Mouse (Mus musculus) right cerebral cortex, adult 18-20 months (tissue): ENCODE data around the gene Myo1g.
A peak's percentile ranks its signal among the peaks of the same experiment; 100 is the strongest.
"Not testable (repeated sequence)": the region's sequence is repeated elsewhere in the genome, so short reads cannot be mapped to it uniquely, and the experiment has no call there.

Experiments used
- DNase-seq: peaks from one replicate; pipeline ENCODE4 v3.0.0; 2022; ENCODE audit warnings: mixed read lengths

Myo1g gene

DNA sequence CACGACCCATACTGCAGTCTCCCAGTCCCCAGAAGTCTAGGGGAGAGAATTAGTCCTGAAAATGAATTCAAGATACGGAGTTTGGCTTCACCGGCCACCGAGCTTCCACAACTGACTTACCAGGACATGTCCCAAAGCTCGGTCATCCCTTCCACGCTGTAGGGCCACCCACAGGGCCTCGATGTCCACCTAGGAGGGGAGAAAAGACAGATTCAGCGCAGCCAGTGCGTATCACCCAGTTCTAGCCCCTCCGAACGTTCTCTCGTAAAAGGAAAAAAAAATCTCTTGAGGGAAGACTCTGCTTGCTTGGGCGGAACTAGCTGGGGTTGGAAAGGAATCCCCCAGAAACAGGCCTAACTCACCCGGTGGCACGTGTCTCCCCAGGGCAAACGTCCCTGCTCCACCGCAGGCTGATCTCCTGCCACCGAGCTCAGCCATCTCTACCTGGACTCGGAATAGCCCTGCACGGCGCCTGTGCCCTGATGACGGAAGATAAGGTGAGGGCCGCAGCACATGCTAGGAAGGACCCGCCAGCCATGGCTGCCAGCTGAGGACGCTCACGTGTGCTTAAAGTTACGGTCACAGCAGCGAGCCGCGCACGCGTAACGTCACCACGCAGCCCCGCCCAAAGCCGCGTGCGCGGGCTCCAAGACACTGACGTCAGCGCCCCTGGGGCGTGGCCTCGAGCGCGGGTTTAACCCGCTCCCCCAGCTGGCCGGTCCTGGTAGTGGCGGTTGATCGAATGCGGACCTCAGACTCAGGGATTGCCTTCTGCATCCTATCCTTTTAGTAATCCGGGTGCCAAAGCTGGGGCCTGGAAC is 7.6 kb upstream of the Myo1g start:
- peak; percentile 97 for DNase-seq

DNA sequence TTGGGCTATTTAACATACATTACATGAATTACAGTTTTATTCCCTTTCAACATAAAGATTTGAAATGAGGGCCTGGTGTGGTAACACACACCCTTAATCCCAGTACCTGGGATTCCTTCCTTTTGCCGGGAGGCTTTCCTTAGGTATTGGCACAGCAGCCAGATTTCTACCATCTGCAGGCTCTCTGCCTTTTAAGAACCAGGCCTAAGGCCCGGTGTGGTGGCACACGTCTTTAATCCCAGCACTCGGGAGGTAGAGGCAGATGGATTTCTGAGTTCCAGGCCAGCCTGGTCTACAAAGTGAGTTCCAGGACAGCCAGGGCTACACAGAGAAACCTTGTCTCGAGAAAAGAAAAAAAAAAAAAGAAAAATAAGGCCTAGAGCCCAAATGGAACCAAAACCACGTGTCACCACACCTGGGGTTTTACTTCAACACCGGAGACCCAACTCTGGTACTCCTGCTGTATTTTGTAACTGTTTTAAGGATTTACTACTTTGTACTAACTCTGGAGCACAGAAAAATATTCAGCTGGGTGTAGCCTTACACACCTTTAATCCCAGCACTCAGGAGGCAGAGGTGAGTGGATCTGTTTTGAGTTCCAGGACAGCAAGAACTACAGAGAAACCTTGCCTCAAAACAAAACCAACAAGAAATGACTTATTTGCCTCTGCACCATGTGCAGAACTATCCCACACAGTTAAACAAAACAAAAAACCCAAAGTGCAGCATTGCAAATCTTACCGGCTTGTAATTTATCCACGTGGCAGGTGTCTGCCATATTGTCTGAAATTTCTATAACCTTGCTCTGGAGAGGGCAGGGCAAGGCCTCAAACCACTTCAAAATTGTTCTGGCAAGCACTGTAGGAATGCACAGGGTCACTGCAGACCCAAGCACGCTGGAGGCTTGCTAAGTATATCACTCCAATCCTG is 6.8 kb upstream of the Myo1g start:
- no peak for DNase-seq

DNA sequence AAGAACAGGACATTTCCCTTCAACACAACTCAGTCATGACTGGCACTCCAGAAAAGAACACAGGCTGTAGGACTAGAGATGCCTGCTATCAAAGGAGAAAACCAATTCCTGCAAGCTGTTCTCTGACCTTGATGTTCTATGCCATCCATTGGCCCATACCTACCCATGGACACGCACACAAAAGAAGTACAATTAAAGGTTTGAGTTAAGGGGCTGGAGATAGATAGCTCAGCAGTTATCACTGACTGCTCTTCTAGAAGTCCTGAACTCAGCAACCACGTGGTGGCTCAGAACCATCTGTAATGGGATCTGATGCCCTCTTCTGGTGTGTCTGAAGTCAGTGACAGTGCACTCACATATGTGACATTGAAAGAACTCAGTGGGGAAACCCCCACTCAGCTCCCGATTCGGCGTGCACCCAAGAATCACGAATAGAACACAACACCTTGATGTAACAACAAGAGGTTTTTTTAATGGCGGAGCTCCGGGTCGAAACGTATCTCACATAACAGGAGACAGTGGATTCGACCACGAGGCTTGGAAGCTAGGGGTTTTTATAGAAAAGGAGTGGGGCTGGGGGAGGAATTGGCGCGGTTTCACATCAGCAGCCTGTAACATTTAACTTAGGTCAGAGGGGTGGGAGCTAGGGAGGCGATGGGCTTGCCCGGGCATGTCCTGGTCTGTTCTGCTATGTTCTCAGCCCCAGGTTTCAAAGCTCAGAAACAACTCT is 5.9 kb upstream of the Myo1g start:
- not testable (repeated sequence) for DNase-seq

DNA sequence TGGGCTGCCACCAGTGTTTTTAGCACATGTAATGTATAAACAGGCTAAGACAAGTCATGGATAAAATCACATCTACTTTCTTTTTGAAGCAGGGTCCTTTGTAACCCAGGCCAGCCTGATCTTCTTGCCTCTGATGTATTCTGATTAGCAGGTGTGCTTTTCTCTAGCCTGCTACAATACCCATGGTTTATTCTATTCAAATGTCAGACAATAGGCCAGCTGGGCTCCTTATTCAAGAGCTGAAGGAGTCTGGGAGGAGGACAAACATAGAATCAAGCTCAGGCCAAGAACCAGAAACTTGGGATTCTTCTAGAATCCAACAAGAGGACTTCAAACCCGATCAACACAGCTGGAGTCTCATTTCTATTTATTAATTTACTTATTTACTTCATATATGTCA is 4.5 kb upstream of the Myo1g start:
- DNase-seq, result no peak

DNA sequence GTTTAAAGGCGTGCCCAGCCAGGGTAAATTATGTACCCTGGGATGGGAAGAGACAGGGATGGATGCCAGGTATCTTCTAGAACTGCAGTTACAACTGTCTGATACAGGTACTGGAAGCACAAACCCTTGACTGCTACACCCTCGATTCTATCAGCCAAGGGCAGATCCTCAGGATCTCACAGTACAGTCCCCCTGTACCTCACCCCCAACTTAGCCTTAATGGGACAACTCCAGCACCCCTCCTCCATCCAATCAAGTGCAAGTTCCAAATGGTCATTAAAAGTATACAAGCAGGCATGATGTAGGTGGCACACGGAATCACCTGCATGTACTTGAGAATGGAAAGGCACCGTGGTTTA is 4.1 kb upstream of the Myo1g start:
- DNase-seq, result no peak

DNA sequence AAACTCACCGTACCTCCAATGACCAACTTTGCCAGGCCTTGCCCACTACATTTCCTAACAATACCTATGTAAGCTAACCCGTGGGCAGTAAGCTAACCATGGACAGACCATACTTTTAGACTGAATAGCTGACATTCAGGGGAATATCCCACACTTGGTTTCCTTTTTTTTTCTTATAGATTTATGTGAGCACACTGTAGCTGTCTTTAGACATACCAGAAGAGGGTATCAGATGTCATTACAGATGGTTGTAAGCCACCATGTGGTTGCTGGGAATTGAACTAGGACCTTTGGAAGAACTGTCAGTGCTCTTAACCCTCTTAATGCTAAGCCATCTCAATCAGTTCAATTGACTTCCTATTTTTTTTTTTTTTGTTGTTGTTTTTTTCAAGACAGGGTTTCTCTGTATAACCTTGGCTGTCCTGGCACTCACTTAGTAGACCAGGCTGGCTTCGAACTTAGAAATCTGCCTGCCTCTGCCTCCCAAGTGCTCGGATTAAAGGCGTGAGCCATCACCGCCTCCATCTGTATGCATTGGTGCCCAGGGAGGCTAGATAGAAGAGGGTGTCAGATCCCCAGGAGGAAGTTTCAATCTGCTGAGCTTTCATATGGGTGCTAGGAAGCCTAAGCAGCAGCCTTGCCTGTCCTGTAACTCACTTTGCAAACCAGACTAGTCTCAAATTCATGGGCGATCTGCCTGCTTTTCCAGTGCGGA is 3.6 kb upstream of the Myo1g start:
- DNase-seq, result no peak

DNA sequence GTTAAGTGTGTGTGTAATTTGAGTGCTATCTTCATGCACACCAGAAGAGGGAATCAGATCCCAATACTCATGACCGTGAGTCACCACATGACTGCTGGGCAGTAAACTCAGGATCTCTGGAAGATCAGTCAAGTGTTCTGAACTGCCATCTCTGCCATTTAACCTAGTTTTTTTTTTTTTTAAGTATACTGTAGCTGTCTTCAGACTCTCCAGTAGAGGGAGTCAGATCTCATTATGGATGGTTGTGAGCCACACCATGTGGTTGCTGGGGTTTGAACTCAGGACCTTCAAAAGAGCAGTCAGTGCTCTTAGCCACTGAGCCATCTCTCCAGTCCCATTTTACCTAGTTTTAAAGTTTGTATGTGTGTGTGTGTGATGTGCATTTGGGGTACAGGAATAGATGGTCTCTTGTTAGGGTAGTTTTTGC is 2.9 kb upstream of the Myo1g start:
- no peak for DNase-seq

DNA sequence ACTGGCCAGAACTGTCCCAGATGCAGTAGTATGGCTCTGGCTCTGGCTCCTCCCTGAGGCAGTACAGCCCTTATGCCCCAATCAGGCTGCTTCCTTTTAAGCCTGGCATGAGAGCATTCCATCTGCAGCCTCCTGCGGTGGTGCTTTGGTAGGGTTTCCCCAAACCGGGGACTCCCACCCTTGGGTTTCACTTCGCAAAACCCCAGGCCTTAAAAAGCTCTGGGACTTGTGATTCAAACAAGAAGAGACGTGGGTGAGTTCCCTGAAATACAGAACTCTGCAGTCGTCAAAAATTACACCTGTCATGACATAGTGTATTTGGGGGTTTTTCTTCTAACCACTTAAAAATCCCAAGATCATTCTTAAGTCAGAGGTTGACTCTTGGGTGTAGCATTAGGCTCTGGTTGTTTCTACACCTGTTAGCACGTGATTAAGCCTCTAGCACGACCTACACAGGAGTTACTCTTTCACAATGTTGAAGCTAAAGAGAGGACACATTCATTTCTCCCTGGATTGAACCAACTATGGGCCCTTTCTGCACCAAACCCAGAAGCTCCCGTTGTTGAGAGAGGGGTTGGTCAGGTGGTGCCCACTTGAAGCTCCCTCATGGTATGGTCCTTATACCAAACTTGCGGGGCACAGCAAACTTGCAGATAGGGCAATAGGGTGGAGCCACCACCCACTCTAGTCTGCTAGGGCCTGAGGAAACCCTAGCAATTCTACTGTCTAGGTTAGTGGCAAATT is 2.2 kb upstream of the Myo1g start:
- DNase-seq, result no peak

DNA sequence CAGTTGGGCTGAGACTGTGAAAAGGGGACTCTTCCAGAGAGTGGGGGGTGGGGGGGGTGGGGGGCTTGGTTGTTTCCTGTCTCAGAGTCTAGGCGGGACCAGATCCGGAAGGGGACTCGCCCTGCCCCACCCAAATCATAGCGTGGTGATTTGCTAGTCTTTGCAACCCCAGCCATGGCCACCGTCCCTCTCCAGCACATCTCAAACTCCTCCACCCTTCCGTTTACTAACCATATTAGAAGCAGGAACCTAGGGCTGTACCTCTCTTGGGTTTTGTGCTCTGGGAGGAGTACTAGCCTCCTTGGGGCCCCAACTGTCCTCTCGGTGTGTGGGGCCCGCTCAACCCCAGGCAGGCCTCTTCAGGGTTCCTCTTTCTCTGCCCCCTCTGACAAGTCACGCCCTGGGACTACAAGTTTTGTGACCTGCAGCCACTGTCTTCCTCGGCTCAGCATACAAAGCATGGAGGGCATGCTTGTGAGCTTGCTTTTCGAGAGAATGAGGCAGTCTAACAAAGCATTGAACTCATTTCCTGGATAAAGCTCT is 1.2 kb downstream of the Myo1g start:
- DNase-seq, result no peak

DNA sequence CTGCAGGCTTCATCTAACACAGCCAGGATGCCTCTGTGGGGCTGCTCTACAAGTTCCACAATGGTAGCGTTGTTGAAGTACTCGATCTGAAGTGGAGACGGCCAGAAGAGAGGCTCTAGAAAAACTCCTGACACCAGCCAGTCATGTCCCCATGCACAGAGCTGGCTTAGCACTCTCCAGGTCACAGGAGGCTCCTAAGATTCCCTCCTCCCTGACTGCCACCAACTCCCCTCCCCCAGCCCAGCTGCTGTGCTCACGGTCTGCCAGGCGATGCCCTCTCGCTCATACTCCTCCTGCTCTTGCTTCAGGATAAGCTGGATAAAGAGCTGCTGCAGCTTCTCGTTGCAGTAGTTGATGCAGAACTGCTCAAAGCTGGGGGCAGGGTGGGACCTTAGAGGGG is 5.9 kb downstream of the Myo1g start:
- no peak for DNase-seq

DNA sequence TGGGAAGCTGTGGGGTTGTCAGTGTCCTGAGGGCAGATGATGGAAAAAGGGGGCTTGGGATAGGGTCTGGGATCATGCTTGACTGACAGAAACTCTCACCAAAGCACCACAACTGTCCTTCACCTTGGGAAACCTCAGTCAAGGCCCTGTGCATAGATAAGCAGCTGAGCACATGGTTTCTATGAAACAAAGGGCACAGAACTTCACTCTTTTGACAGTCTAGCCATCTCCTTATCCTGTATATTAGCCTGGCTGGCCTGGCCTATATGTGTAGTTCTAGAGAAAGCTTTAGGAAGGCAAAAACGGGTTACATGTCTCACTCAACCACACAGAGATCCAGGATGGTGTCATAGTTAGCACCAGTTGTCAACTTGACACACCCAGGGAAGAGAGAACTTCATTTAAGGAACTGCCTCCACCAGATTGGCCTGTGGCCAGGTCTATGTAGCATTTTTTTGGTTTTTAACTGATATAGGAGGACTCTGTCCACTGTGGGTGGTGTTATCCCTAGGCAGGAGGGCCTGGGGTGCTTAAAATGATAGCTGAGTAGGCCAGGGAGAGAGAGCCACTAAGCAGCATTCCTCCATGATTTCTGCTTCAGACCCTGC is 12.4 kb downstream of the Myo1g start:
- DNase-seq, result no peak

DNA sequence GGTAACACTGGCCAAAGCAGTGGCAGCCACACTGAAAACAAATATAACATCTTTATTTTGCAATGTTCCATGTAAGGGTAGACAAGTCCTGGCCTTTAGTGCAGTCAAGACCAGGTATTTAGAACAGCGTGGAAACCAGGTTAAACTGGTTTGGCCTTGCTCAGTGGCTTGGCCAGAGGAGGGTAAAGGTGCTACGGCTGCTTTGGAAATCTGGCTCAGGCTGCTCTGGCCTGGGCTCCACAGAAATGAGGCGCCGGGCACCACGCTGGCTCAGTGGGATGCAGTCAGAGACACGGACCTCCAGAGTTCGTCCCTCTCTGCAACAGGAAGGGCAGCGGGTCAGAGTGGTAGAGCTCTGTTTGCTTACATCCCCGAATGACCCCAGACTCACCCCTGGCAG is 14.2 kb downstream of the Myo1g start:
- no peak for DNase-seq

DNA sequence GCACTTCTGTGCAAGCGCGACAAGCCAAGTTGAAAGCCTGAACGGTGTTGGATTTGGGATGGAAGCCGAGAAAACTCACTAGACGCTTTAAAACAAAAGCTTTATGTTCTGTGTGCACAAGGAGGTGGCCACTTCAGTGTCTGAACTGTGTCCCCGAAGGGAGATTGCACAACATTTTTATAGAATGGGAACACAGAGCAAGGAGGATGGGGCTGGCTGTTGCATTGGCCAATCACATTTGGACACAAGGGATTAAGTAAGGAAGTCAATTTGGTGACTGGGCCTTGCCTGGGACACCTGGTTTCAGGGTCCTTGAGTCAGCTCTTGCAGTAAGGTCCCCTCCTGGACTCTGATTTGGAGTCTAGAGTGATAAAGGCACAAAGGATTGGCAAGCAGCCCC is 16.1 kb downstream of the Myo1g start:
- no peak for DNase-seq

DNA sequence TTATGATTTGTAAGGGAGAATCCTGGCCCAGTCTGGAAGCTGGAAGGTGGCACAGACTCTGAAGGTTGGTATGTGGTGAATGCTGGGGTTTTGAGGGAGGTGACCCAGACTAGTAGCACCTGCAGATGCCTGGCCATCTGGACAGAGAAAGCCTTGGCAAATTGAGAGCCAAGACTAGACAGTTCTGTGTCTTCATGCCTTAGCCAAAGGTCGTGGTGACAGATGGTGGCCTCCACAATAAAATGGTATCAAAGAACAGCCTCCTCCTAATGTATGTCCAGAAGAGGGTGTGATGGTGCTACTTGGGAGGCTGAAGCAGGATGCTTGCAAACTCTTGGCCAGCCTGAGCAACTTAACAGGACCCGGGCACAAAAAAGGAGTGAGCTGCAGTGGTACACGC is 16.5 kb downstream of the Myo1g start:
- DNase-seq, result no peak

DNA sequence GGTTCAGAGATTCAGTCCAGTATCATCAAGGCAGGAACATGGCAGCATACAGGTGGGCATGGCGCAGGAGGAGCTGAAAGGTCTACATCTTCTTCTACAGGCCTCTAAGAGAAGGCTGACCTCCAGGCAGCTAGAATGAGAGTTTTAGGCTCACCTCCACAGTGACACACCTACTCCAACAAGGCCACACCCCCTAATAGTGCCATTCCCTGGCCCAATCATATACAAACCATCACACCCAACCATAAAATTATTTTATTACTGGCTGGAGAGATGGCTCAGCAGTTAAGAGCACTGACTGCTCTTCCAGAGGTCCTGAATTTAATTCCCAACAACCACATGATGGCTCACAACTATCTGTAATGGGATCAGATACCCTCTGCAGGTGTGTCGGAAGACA is 18.3 kb downstream of the Myo1g start:
- no peak for DNase-seq

DNA sequence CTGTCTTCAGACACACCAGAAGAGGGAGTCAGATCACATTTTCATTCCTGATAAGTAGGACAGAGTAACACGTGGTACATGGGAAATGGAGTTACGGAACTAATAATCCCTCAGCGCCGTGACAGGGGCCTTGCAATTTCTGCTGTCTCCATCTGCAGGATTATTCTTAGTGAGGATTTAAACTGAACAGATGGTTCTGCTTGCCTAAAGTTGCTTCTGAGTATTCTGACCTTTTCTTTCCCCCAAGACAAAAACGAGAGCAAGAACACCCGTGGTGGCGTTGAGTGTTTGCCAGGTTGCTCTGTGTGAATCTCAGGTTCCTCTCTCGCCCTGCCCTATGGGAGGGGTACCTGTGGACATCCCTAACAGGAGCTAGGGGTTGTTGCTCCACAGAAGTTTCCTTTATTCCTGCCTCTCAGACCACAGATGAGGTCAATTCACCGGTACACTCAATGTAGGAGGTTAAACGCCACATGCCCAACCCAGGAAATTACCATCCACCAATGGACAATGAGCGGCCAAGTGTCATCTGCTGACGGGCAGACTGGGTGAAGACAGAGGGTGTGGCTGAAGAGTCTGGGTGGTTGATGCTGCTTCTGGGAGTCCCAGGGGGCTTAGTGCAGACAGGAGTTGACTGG is 23.3 kb downstream of the Myo1g start:
- DNase-seq, result no peak

DNA sequence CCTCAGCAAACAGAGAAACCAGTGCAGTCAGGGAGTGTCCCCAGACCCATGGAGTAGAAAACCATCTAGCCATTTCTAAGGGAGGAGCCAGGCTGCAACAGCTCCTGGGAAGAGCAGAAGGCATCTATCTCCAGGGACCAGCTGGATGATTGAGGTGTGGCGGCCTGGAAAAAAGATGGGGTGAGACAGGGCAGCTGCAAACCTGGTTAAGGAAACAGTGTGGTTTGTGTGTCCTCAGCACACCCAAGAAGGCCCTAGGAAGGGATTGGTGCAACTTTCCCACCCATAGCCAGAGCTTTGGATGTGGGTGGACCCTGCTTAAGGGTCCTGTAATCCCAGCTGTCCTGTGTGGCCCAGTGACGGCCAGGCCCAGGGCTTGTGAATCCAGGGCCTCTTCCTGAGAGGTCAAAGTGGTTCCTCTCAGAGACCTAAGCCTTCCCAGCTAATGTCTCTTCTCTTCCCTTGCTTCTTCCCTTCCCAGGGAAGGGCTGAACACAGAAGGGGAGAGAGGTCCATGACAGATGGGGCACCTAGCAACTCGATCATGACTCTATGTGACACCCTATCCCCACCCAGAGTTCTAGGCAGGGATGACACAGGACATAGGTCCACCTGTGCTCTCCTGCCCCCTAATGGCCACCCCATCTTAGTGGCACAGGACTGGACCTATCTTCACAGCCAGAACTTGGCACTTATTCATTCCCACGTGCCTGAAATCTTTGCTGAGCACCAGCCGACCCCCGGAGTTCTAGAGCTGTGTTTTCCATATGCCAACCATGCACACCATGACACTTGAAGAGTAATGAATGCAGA is 30.9 kb downstream of the Myo1g start:
- DNase-seq, result no peak

DNA sequence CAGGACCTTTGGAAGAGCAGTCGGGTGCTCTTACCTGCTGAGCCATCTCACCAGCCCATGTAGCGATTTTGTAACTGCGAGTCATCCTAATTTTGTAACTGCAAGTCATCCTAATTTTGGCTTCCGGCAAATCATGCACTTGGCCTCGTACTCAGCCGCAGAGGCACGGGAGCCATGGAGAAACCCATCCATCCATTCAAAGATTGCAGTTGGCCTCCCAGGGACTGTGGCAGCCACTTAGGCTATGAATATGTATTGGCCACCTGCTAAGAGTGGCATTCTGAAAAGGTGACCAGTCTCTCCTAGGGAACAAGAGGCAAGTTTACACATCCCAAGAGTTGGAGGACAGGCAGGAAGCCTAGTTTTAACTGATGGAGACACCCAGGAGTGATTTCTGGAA is 31.5 kb downstream of the Myo1g start:
- DNase-seq, result no peak

DNA sequence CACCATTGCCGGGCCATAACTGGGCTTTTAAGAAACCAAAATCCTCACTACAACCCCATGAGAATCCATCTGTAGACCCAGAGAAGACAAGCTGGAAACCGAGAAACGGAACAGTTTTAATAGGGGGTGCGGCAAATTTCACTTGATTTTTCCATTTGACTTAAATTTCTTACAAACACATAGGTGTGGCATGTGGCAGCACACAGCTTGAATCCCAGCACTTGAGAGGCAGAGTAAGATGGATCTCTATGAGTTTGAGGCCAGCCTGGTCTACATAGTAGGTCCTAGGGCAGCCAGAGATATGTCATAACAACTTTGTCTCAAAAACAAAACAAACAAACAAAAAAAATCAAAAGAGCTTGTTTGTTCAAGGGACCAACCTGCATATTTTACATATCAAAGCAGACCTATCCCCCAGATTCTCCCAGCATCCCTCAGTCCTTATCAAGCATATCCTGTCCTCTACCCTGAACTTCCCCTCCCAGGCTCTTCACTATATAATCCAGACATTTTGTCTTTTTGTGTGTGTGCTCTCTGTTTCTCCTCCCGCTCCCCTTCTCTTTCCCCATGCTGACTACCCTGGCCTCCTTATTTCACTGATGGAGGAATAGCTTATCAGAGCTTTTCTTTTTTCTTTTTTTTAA is 32.6 kb downstream of the Myo1g start:
- DNase-seq, result no peak
